Mouse (Mus musculus) forelimb bud, embryonic 11.5 days (tissue): Measurements from ENCODE around the gene Usp13.

Experiments
- DNase-seq: peaks from one replicate; pipeline ENCODE4 v3.0.0-alpha.2; 2012; ENCODE audit warnings: low read depth, low spot score

Usp13 gene

DNA sequence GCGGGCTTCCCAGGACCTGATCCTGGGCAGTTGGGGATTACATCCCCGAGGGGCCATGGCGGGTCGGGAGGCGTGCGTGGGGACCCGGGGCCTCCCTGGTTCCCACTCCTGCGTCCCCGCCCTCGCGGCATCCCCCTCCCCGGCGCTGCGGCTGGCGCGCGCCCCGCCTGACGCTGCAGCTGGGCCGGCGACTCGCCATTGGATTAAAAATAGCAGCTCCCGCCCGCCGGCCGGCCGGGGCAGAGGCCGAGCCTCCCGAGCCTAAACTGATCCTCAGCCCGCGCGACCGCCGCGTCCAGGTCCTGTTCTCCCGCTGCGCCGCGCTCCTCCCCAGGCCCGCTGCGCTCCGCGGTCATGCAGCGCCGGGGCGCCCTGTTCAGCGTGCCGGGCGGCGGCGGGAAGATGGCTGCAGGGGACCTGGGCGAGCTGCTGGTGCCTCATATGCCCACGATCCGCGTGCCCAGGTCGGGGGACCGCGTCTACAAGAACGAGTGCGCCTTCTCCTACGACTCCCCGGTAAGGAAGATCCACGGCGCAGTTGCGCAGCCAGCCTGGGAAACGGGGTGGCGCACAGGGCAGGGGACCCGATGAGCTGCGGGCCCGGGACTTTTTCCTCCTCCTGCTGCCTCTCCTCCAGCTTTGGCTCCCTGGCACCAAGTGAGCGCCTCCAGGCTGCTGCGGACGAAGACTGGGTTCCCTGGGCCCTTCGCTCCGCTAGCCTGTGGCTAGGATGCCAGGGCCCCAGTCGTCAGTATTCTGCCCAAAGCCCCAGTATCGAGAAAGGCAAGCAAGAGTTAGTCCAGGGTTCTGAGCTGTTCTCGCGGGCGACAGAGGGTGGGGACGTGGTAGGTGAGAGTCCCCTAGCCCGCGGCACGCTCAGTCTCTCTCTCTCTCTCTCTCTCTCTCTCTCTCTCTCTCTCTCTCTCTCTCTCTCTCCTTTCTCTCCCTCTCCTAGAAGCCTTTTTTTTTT lies at the start of gene Usp13:
Usp13 (plus strand) TSS at position 190 of the 970 bp plus-strand sequence.
- DNase-seq: peak; percentile 69

- no peak for DNase-seq
Measured at GRCm38 (mm10) chr3:32770781-32771180, 46.6 kb upstream of the Usp13 start.

- no peak for DNase-seq
Measured at GRCm38 (mm10) chr3:32817001-32817356, 367 bp upstream of the Usp13 start.

DNA sequence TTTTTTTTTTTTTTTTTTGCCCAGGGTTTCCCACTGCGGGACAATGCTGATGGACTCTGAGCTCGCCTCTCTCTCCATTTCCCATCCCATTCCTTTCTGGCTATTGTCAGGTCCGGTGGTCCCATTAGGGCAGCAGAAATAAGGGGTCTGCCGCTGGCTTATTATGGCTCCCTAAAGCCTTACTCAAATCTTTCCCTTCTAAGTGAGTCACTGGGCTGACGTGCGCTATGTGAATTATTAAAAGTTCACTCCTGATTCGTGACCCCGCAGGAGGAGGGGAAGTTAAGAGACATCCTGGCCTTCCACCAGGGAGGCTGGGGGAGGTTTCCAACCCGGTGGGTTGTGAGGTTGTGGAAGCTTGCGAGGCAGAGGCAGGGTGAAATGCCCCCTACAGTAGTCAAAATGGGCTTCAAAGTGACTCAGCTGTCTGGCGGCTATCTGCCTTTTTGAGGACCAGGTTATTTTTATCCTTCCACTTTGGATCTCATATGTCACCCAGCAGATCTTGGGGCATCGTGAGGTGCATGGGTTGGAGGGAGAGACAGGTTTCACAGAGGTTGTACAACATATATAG lies 1.1 kb downstream of the Usp13 start:
- DNase-seq: peak; percentile 30

DNA sequence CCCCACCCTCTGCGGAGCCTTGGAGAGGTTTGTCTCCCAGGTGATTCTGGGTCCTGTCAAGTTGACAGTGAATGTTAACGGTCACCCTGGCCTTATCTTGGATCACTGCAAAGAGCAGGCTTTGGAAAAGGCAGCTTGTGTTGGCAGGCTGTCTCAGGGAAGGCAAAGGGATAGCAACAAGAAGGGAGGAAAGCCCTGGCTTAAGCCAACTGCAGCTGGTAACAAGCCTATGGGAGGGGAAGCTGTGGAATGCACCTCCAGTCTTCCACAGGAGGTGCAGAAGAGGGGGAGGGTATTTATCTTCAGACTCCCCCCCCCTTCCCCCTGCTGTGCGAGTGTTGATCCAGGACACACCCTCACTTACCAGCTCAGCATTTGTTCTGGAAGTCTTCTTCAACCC lies 5.3 kb downstream of the Usp13 start:
- DNase-seq: no peak

DNA sequence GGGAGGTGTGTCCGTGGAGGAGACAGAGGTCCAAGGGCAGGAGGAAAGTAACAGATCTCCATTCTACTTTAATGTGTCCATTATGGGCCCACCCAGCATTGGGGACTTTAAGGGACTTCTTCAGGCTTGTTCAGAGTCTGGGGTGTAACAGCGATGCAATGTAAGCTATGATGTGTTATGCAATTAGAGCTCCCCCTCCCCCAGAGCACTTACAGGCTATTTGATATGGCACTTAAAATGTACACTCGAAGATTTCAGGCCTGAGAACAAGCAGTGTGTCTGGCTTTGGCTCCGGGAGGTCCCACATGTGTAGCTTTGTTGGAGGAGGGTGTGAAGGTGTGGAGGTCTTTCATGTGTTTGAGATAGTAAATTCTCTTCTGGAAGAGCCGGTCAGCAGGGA lies 7.6 kb downstream of the Usp13 start:
- no peak for DNase-seq

GRCm38 (mm10) chr3:32825964-32826479 lies 8.7 kb downstream of the Usp13 start:
- DNase-seq: no peak

- no peak for DNase-seq
Measured at GRCm38 (mm10) chr3:32826701-32827100, 9.4 kb downstream of the Usp13 start.

DNA sequence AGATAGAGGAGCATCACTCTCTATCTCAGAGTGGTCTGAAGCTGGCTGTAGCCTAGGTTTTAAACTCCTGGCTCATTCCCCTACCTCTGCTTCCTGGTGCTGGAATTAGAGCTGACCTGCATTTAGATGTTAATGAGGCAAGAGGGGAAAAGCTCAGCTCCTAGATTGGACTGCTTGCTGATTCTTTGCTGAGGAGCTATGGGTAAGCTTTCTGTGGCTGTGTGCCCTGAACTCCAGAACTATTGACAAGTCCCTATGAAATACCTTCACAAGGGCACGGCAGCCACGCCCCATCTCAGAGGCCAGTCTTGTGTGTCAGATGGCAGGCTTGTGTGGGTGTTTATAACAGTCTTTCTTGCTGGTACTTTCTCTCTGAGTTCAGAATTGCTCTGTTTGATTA lies 16.5 kb downstream of the Usp13 start:
- DNase-seq: no peak

DNA sequence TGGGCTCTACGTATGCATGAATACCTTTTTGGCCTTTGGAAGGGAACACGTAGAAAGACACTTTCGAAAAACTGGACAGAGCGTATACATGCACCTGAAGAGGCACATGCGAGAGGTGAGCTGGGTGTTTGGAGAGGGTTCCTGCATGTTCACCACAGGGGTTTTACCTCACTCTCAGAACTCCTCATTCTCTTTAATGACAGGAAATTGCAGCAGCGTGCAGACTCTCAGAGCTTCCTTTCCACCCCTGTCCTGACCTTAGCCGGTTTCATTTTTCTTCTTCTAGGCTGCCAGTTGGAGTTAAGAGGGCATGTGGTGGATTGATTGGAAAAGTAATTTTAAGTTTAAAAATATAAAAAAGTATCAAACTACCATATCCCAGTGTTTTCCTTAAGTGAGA lies 20.5 kb downstream of the Usp13 start:
- no peak for DNase-seq

DNA sequence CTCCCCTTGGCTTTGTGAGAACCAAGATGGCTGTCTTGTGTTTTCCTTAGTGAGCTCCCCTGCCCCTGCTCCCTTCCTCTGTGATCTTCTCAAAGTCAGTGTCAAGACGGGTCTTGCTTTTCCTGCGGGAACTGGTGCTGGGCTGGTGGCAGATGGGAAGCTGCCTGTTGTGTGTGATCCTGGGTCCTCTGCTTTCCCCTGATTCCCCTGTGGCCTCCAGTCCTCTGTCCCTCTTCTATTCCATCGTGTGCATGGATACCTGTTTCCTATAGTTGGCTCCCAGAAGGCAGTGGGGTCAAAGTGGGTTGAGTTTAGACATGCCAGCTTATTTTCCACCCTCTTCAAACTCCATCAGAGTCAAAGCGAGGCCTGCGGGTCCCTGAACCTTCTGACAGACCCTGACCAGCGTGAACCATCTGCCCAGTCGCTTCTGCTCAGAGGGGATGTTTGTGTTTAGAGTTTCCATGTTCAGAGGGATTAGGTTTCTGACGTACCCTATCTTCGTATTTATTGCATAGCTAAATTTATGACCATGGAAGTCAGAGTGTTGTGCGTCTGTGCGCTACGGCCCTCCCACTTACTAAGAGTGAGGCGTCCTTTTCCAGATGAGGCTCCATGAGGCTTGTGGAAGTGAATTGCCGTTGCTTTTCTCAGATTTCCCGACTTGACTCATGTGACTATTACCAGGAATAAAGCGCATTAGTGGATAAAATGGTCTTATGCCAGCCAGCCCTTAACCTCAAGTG lies 39.2 kb downstream of the Usp13 start:
- no peak for DNase-seq

GRCm38 (mm10) chr3:32871081-32871480 lies 53.7 kb downstream of the Usp13 start:
- no peak for DNase-seq

- DNase-seq: no peak
Measured at GRCm38 (mm10) chr3:32886386-32886785, 69.0 kb downstream of the Usp13 start.

DNA sequence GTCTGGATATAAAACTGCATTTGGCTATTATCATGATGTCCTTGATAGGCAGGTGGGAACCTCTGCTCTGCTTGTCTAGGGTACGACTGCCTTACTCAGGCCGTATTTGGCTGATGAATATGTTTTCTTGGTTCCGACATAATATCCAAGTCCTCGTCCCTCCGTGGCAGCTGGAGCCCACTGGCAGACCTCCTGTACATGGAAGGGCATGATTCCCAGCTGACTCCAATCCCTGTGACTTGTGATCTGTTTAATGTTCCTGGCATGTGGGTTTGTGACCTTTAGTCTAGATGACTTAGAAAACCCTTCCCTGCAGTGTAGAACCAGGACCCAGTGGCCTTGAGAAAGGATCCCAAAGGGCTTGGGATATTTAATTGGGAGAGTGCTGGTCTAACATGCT lies 71.5 kb downstream of the Usp13 start:
- DNase-seq: no peak

GRCm38 (mm10) chr3:32890174-32890573 lies 72.8 kb downstream of the Usp13 start:
- no peak for DNase-seq

DNA sequence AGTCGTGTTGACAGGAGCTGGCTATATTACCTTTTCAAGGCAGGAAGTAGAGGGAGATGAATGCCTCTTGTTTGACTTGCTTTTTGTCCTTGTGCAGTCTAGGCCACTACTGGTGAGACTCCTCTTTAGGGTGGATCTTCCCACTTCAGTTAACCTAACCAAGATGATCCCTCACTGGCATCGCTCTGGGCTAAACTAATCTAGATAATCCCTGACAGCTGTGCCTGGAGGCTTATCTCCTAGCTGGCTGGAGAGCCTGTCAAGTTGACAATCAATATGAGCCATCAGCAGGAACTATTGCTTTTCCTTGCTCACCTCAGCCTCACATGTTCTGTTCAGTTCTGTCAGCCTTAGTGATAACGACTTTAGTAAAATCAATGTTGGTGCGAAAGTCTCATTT lies 86.1 kb downstream of the Usp13 start:
- DNase-seq: no peak

DNA sequence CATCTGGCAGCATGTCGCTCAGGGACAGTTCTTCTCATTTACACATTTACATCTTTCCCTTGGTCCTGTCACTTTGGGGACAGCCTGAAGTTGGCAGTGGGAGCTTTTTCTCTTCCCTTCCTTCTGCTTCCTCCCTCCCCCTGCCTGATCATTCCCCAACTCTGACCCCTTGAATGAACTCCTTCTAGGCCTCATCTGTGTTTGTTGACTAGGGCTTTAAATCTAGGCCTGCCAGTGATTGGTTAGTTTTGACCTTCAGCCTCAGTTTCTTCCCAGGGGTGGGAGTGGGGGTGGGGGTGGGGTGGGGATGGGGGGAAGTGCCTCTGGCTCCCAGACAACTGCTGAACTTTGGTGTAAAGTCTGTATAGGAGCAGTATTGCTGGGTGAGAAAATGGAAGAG lies 87.3 kb downstream of the Usp13 start:
- no peak for DNase-seq

DNA sequence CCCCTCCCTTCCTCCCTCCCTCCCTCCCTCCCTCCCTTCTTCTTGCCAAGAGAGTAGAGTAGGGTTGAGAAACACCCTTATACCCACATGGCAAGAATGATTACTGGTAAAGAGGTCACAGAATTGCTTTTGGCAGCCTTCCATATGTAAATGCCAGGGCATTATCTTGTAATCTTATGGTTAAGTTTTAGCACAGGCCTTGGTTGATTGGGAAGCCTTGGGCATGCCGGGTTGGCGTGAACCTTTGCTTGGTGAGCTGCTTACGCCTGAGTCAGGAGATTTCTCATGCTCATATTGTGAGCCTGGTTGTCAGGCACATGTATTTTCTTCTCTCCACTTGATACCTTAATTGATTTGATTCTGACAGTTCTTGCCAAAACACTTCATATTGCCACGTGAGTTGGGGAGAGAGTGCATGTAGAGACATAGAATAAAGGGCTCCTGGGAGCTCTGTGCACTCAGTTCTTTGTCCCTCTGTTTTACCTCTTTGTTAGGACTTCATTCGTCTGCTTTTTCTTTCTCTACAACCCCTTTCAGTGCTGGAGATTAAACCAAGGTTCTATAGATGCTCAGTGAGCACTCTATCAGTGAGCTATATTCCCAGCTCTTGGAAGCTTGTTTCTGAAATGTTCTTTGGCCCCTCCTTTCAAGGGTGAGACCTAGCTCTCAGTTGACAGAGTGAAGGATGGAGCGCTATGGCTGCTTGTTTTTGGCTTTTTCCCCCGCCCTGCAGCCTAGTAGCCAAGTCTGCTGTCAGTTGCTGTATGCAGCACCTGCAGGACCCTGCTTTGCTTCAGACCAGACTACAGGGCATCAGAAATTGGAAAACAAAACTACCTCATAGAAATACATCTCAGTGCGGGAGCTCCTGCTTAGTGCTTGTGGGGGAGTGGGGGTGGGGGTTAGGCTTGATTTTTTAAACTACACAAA lies 88.8 kb downstream of the Usp13 start:
- no peak for DNase-seq

- DNase-seq: no peak
Measured at GRCm38 (mm10) chr3:32908400-32908799, 91.1 kb downstream of the Usp13 start.

DNA sequence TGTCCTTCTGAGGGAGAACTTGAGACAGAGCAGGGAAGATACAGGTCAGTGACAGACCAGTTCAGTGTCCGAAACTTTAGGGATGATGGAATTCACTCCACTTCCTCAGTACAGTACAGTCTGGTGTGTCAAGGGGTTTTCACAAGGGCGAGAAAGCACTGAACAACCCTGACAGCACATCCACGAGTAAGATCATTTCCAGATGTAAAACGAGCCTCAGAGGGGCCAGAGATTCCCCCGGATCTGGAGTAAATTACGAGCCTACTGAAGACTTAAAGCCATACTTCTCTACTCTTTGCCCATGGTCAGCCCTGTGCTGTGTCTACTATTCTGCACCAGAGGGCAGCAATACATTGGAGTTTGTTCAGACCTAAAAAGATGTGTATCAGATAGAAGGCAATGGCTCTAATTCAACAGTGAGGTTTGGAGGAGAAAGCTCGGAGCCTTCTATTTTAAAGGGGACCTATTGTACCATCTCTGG lies 92.8 kb downstream of the Usp13 start:
- DNase-seq: peak; percentile 71

GRCm38 (mm10) chr3:32924168-32924567 lies 106.8 kb downstream of the Usp13 start:
- DNase-seq: no peak
